Mouse (Mus musculus): ENCODE measurements around the gene Slco4c1.

Gene Slco4c1

GRCm38 (mm10) chr1:96871528-96872360 is at the start of gene Slco4c1:
TSS of gene Slco4c1 (minus strand) at chr1:96872171.
- DNase-seq: peak; percentile 74

GRCm38 (mm10) chr1:96917333-96917732 is 45.4 kb upstream of the Slco4c1 start:
- DNase-seq: no peak

GRCm38 (mm10) chr1:96883788-96884187 is 11.8 kb upstream of the Slco4c1 start:
- DNase-seq: no peak

GRCm38 (mm10) chr1:96878572-96878971 is 6.6 kb upstream of the Slco4c1 start:
- no peak for DNase-seq

- DNase-seq: no peak
Observed at GRCm38 (mm10) chr1:96876076-96876475, 4.1 kb upstream of the Slco4c1 start.

GRCm38 (mm10) chr1:96874636-96875035 is 2.7 kb upstream of the Slco4c1 start:
- DNase-seq: no peak

GRCm38 (mm10) chr1:96872361-96872693 is 356 bp upstream of the Slco4c1 start:
- DNase-seq: no peak

- DNase-seq: no peak
Observed at GRCm38 (mm10) chr1:96870764-96871307, 1.1 kb downstream of the Slco4c1 start.

- peak; percentile 8 for DNase-seq
Observed at GRCm38 (mm10) chr1:96868722-96869121, 3.2 kb downstream of the Slco4c1 start.

GRCm38 (mm10) chr1:96866002-96866401 is 6.0 kb downstream of the Slco4c1 start:
- DNase-seq: no peak

- no peak for DNase-seq
Observed at GRCm38 (mm10) chr1:96864120-96864519, 7.9 kb downstream of the Slco4c1 start.

GRCm38 (mm10) chr1:96859995-96860684 is 11.8 kb downstream of the Slco4c1 start:
- DNase-seq: no peak

- no peak for DNase-seq
Observed at GRCm38 (mm10) chr1:96853541-96853940, 18.4 kb downstream of the Slco4c1 start.

GRCm38 (mm10) chr1:96849101-96849500 is 22.9 kb downstream of the Slco4c1 start:
- no peak for DNase-seq

GRCm38 (mm10) chr1:96848606-96849005 is 23.4 kb downstream of the Slco4c1 start:
- DNase-seq: no peak

- DNase-seq: peak; percentile 15
Observed at GRCm38 (mm10) chr1:96846727-96847126, 25.2 kb downstream of the Slco4c1 start.

GRCm38 (mm10) chr1:96805287-96805727 is 66.7 kb downstream of the Slco4c1 start:
- peak; percentile 53 for DNase-seq

GRCm38 (mm10) chr1:96801595-96801994 is 70.4 kb downstream of the Slco4c1 start:
- peak; percentile 2 for DNase-seq

- DNase-seq: no peak
Observed at GRCm38 (mm10) chr1:96794690-96795089, 77.3 kb downstream of the Slco4c1 start.

GRCm38 (mm10) chr1:96794290-96794689 is 77.7 kb downstream of the Slco4c1 start:
- no peak for DNase-seq

GRCm38 (mm10) chr1:96789268-96789667 is 82.7 kb downstream of the Slco4c1 start:
- DNase-seq: no peak

- no peak for DNase-seq
Observed at GRCm38 (mm10) chr1:96774174-96774573, 97.8 kb downstream of the Slco4c1 start.

- DNase-seq: no peak
Observed at GRCm38 (mm10) chr1:96773712-96774111, 98.3 kb downstream of the Slco4c1 start.

GRCm38 (mm10) chr1:96770283-96770682 is 101.7 kb downstream of the Slco4c1 start:
- DNase-seq: no peak
